Mouse (Mus musculus): ENCODE data around the gene Rbfox3.
A peak's percentile ranks its signal among the peaks of the same experiment; 100 is the strongest.
"Not testable (repeated sequence)": the region's sequence is repeated elsewhere in the genome, so short reads cannot be mapped to it uniquely, and the experiment has no call there.

Rbfox3 gene

GRCm38 (mm10) chr11:118825280-118826094 is 85.9 kb downstream of the Rbfox3 start:
- DNase-seq (ENCODE audit: low spot score in 2 of 2): no peak

DNA sequence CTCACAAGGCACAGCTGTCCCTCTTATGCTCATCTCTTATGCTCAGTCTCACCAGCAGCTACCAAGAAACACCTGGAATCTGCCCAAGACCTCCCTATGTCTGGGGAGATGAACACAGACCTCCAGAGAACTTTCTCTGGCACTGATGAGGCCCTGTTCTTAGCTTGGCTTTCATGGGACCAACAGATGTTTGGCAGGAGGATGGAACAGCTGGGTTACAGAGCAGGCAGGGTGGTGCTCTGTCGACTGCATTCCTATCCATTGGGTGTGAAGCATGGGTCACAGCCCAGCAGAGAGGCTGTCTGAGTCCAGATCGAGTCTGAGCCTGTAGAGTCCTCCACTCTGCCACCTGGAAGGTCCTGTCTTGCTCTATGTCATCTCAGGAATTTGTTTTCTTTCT is 90.0 kb downstream of the Rbfox3 start:
- peak in 1 of 2 experiments; percentile 35 for DNase-seq (ENCODE audit: low spot score in 2 of 2)

GRCm38 (mm10) chr11:118818528-118818927 is 92.9 kb downstream of the Rbfox3 start:
- DNase-seq (ENCODE audit: low spot score in 2 of 2): no peak

GRCm38 (mm10) chr11:118815118-118815517 is 96.3 kb downstream of the Rbfox3 start:
- DNase-seq (ENCODE audit: low spot score in 2 of 2): no peak

DNA sequence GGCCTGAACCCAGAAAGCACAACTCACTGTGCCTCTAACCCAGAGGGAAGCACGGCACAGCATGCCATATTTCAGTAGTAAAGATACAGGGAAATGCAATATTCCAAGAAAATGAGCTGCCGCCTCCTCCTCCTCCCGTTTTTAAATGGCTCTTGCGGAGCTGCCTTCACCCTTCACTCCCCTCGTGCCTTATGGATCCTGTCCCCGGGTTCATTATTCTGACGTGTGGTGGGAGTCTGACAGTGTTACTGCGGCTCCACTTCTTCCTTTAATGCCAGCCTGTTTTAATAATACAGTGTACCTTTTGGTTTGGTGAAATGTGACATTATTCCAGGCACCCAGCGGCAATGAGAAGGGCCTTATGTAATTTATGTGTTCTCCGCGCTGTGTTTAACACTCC is 97.5 kb downstream of the Rbfox3 start:
- DNase-seq (ENCODE audit: low spot score in 2 of 2): no peak

- DNase-seq (ENCODE audit: low spot score in 2 of 2): no peak
Measured at GRCm38 (mm10) chr11:118811404-118811803, 100.0 kb downstream of the Rbfox3 start.

DNA sequence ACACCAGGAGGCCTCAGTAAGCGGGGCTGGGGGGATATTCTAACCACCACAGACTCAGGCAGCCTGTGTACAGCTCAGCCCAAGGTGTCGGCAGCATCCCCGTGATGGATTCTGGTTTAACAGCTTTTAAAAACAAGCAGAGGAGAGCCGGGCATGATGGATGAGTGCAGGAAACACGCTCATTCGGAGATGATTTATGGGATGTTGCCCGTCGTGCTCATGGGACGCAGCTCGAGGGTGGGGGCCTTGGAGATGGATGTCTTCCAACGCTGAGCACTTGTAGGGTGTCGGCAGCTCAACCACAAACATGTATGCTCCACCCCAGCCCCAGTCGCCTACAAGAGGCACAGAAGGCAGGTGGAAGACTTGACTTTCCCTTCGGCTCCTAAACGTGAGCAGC is 103.9 kb downstream of the Rbfox3 start:
- DNase-seq (ENCODE audit: low spot score in 2 of 2): no peak

DNA sequence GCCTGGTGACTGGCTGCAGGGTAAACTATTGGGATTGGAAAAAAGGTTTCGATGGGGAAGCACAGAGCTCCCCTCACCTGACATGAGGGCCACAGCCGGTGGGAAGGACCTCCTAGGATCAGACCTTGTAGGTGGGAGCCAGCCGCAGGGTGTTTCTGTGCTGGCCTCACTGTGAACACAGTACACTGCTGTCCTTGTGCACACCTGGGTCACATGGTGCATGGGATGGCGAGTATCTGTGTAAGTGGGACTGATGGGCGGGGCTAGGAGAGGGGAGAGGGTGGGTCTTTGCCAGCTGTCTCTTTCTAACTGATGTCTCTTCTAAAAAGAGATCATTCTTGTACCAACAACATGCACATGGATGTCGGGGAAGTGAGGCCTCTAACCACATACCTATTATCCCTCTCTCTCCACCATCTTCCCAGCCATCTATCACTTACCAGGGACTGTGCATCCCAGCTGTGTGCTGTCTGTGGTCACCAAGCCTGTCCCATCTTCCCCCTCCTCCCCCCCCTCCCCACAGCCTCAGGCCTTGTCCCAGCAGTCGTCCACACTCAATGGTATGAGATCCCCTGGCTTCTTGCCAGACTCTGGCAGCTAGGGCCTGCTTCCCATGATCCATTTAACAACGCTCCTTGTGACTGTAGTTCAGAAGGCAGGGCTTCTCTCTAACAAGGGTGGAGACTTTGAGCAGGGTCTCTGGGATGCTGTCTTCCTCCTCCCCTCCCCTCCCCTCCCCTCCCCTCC is 116.4 kb downstream of the Rbfox3 start:
- no peak for DNase-seq (ENCODE audit: low spot score in 2 of 2)

- no peak for DNase-seq (ENCODE audit: low spot score in 2 of 2)
Measured at GRCm38 (mm10) chr11:118793639-118794021, 117.8 kb downstream of the Rbfox3 start.

GRCm38 (mm10) chr11:118792916-118793638 is 118.3 kb downstream of the Rbfox3 start:
- no peak for DNase-seq (ENCODE audit: low spot score in 2 of 2)

DNA sequence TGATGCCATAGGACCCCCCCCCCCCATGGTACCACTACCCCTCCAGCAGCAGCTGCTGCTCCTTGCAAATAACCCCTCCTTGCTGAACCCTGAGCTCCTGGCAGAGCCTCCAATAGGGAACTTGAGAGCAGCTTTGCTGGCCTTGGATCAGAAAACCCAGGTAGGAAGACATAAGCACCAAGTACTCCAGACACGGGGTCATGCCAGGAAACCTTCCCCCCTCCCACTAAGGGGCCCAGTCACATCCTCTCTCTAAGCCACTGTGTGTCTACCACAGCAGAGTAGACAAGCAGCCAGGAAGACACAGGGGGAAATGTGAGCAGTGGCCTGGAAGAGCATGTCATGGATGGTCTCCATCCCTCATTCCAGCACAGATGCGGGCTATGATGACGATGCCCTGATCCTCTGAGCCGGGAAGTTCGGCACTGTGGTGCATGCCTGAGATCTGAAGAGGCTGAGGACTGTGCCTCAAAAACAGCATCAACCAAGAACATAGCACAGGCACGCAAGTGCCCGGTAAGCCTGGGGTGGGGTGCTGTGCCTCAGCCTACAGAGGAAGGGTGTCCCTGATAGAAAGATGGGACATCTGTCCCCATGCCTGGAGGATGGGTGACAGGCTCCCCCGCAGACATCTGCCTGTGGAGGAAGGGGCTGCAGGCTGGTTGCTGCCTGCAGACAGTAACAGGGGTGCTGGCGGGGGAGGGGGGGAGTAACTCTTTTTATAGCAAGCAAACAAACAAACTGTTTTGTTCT is 119.1 kb downstream of the Rbfox3 start:
- DNase-seq (ENCODE audit: low spot score in 2 of 2): no peak

DNA sequence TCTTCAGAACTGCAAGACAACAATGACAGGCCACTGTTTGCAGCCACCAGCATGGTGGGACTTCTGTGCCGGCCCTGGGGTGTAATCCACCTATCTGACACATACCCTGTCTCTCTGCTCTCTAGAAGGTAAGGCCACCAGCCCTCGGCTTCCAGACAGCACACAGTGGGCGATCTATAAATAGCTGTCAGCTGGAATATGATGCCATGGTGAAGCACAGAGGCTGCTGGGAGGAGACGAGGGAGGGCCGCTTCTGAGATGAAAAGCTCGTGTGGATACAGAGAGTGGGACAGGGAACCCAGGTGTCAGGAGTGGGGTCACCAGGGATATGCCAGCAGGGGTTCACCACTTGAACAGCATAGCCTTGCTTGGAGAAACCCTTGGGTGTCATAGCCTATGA is 120.0 kb downstream of the Rbfox3 start:
- DNase-seq (ENCODE audit: low spot score in 2 of 2): no peak

DNA sequence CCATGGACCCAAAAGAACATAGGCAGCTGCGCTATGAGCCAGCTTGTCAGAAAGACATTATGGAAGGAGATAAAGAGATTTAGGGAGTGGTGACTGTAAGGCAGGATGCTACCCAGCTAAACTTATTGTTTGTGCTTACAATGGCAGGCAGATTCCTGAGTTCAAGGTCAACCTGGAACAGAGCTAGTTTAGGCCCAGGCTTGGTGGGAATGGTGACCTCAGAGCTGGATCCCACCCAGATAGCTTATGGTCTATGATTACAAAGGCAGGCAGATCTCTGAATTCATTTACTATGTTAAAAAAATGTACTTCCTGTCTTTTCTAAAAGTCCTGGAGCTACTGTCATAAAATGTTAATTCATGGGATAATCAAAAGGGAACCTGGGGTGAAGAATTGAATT is 123.3 kb downstream of the Rbfox3 start:
- DNase-seq (ENCODE audit: low spot score in 2 of 2): no peak

GRCm38 (mm10) chr11:118782677-118783076 is 128.7 kb downstream of the Rbfox3 start:
- DNase-seq (ENCODE audit: low spot score in 2 of 2): no peak

DNA sequence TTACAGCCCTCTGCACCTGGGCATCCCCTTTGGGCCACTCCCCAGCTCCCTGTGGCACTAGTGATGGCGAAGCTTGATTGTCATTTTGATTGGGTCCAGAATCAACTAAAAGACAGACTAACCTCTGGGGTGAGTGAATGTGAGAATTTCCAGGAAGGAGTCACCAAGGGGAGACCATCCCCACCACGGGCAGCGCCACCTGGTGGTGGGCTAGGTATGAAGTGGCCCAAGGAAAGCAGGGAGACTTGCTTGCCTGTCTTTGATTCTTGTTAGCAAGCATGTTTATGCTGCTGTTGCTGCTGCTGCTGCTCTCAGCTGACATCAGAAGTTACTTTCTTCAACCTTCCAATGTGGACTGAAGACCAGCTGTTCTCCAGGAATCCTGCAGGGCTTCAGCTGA is 135.6 kb downstream of the Rbfox3 start:
- DNase-seq (ENCODE audit: low spot score in 2 of 2): no peak

DNA sequence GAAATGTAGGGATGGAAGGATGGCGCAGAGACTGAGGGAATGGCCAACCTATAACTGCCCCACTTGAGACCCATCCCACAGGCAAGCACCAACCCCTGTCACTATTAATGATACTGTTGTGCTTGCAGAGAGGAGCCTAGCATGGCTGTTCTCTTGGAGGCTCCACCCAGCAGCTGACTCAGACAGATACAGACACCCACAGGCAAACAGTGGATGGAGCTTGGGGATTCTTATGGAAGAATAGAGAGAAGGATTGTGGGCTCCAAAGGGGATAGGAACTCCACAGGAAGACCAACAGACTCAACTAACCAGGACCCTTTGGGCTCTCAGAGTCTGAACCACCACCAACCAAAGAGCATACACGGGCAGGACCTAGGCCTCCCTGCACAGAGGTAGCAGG is 136.6 kb downstream of the Rbfox3 start:
- DNase-seq (ENCODE audit: low spot score in 2 of 2): not testable (repeated sequence)

- DNase-seq (ENCODE audit: low spot score in 2 of 2): no peak
Measured at GRCm38 (mm10) chr11:118773076-118773583, 138.3 kb downstream of the Rbfox3 start.

DNA sequence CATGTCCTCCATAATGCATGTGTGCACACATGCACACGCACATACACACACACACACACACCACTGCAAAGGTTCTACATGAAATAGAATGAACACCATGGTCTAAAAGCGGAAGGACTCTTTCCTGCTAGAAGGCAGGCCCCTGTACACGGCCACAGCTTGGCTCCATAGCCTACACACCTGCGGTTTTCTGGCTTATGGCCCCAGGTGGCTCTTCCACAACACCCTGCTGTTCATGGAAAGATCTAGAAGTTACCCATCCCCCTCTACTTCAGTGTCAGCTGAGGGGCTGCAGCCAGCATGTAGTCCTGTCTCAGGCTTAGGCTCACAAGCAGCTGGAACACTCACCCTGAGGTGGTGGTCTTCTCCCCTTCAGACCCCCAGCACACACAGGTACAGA is 140.0 kb downstream of the Rbfox3 start:
- no peak for DNase-seq (ENCODE audit: low spot score in 2 of 2)

DNA sequence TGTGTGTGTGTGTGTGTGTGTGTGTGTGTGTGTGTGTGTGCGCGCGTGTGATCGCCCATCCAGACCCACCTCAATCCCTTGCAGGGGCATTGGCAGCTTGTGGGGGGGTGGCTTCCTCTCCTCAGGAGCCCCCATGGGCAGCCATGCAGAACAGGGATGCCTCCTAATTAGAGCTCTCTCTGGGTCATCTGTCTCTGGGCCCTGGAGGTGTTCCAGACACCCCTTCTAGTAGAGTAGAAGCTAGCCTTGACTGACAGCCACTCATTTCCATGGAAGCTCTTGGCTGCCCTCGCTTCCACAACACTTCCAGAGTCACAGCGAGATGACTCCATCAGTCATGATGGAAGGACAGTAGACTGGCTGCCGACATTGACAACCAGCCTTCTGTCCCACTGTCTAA is 140.6 kb downstream of the Rbfox3 start:
- DNase-seq (ENCODE audit: low spot score in 2 of 2): no peak

DNA sequence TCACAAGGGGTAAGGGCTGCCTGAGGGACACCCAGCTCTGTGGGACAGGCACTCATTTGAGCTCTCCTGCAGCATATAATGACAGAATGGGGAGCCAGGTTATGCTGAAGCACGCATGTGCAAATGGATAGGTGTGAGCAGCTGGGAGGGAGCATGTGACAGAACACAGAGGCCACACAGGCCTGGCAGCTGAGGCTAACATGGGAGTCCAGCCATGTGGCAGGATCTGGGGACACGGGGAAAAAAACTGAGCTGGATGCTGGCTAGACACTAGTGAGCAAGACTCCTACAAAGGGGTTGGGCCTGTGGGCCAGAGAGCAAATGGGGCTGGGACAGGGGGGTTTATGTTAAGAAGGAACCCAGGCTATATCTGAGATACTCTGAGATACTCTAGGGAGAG is 141.9 kb downstream of the Rbfox3 start:
- no peak for DNase-seq (ENCODE audit: low spot score in 2 of 2)

DNA sequence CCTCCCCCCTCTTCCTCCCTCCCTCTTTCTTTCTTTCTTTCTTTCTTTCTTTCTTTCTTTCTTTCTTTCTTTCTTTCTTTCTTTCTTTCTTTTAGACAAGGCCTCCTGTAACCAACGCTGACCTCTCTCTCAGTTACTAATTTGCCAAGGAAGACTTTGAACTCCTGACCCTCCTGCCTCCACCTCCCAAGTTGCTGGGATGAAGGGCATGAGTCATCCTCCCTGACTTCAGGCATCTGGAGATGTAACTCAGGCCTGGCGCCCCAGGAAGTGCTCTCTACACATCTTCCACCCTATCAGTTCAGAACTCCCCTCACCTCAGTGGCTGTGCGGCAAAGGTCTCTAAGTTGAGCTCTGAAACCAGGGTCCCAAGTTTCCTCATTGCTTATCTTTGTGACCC is 143.0 kb downstream of the Rbfox3 start:
- DNase-seq (ENCODE audit: low spot score in 2 of 2): no peak

GRCm38 (mm10) chr11:118767411-118767810 is 144.0 kb downstream of the Rbfox3 start:
- DNase-seq (ENCODE audit: low spot score in 2 of 2): no peak

All from urinary bladder, postnatal 4 days (tissue).